11 mouse cellular contexts compared by ENCODE assay signal in the genomic region with DNA sequence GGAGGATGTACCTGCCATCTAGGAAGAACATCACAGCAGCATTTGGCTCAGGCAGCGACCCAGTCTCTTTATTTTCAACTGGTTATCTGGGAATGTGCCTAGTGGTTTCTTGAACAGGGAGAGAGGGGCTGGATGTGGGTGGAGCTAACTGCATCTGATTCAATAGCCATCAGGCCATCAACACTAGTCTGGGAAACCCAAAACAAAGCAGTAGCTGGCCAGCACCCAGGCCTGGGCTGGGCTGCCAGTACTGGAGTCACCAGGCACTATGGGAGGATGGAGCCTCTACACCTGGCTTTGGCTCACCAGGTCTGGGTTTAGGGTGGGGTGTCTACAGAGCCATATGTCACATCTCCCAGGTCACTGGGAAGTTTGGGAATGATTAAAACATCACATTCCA.
DNase-seq lines count a peak whose midpoint lies in the region; ATAC-seq and TF ChIP-seq lines count a peak whose summit lies in the region.
"Had no signal": no experiment of that assay in that cellular context is flagged by ENCODE, and none has a peak within 500 bp of the region (broad histone marks: within the 10 kb centered on the region; RNA-seq: fewer than 3 reads in every experiment).

No protein-coding gene starts in this region.

- H3K27ac ChIP-seq in hindbrain, postnatal 0 days, result peak overlapping the region; percentile 3; the same call in 1 of the 2 replicates
- H3K27ac ChIP-seq in hindbrain, embryonic 12.5 days, result no peak overlapping the region
- peak overlapping the region; percentile 86 for H3K27ac ChIP-seq in embryonic facial prominence, embryonic 14.5 days (replicated peaks; ENCODE audit: low read depth, low read length)
- H3K27ac ChIP-seq: liver, embryonic 12.5 days had no signal

- TF ChIP-seq CTCF in hindbrain, postnatal 0 days (IDR thresholded peaks at IDR 0.05; ENCODE audit: low read depth), result no peak
- no peak for TF ChIP-seq CTCF in brain, embryonic 14.5 days (IDR thresholded peaks at IDR 0.05; ENCODE audit: borderline replicate concordance, extremely low read depth, insufficient read depth, insufficient read length)

- no peak overlapping the region for H3K4me3 ChIP-seq in hindbrain, postnatal 0 days (ENCODE audit: low read length)
- no peak overlapping the region for H3K4me3 ChIP-seq in hindbrain, embryonic 12.5 days
- H3K4me3 ChIP-seq in embryonic facial prominence, embryonic 14.5 days (ENCODE audit: low read depth, low read length), result no peak overlapping the region
- H3K4me3 ChIP-seq: erythroblast, embryonic 14.5 days; liver, embryonic 12.5 days had no signal

- DNase-seq in hindbrain, postnatal 0 days (ENCODE audit: low spot score), result peak; percentile 25
- peak; percentile 83 for DNase-seq in brain, embryonic 14.5 days (ENCODE audit: low read depth)
- no peak for DNase-seq in embryonic facial prominence, embryonic 14.5 days (ENCODE audit: low spot score)
- peak; percentile 23 for DNase-seq in heart, postnatal 4 days
- DNase-seq in layer of hippocampus, adult 11-12 months (ENCODE audit: low spot score), result no peak
- DNase-seq in c-Kit-positive CD71-positive TER-119-positive erythroid progenitor cells, embryonic 14.5 days (ENCODE audit: low spot score), result no peak
- DNase-seq in adrenal gland, postnatal 14 days, result no peak

- H3K27me3 ChIP-seq in hindbrain, postnatal 0 days (ENCODE audit: insufficient read depth, low read length), result no peaks in the 10 kb centered on the region
- H3K27me3 ChIP-seq in hindbrain, embryonic 12.5 days, result no peaks in the 10 kb centered on the region
- H3K27me3 ChIP-seq in embryonic facial prominence, embryonic 14.5 days (replicated peaks; ENCODE audit: control insufficient read depth, insufficient read depth, low read length), result no peaks in the 10 kb centered on the region
- H3K27me3 ChIP-seq: liver, embryonic 12.5 days had no signal

- no peak overlapping the region for H3K9ac ChIP-seq in hindbrain, postnatal 0 days (replicated peaks; ENCODE audit: low read length)
- H3K9ac ChIP-seq in hindbrain, embryonic 12.5 days, result no peak overlapping the region
- no peak overlapping the region for H3K9ac ChIP-seq in embryonic facial prominence, embryonic 14.5 days (ENCODE audit: low read depth, low read length)
- H3K9ac ChIP-seq: liver, embryonic 12.5 days had no signal

- no peak for ATAC-seq in hindbrain, postnatal 0 days
- ATAC-seq in hindbrain, embryonic 12.5 days (ENCODE audit: low FRiP score), result no peak
- no peak for ATAC-seq in embryonic facial prominence, embryonic 14.5 days (ENCODE audit: low read depth)
- ATAC-seq: intestine, postnatal 0 days; liver, embryonic 12.5 days had no signal

- H3K36me3 ChIP-seq in hindbrain, postnatal 0 days (ENCODE audit: insufficient read depth, low read length), result no peaks in the 10 kb centered on the region
- H3K36me3 ChIP-seq in hindbrain, embryonic 12.5 days, result no peaks in the 10 kb centered on the region
- H3K36me3 ChIP-seq in embryonic facial prominence, embryonic 14.5 days (ENCODE audit: control insufficient read depth, insufficient read depth, low read length), result no peaks in the 10 kb centered on the region
- H3K36me3 ChIP-seq: liver, embryonic 12.5 days had no signal

- 38% methylated on average over 1 of the region's 1 CpGs for WGBS in hindbrain, postnatal 0 days
- WGBS in hindbrain, embryonic 12.5 days, result 68% methylated on average over 1 of the region's 1 CpGs
- WGBS in embryonic facial prominence, embryonic 14.5 days, result 72% methylated on average over 1 of the region's 1 CpGs

- H3K9me3 ChIP-seq in hindbrain, postnatal 0 days (ENCODE audit: low read length), result no peaks in the 10 kb centered on the region
- H3K9me3 ChIP-seq in hindbrain, embryonic 12.5 days (replicated peaks), result no peaks in the 10 kb centered on the region
- H3K9me3 ChIP-seq in embryonic facial prominence, embryonic 14.5 days (ENCODE audit: control insufficient read depth, low read length), result 0 out of 2 replicates have a peak, but pooled peaks cover 6% of the 10 kb centered on the region

- peaks cover 22% of the 10 kb centered on the region for H3K4me1 ChIP-seq in hindbrain, postnatal 0 days (ENCODE audit: insufficient read depth, low read length)
- H3K4me1 ChIP-seq in hindbrain, embryonic 12.5 days, result peaks cover 15% of the 10 kb centered on the region
- peaks cover 50% of the 10 kb centered on the region for H3K4me1 ChIP-seq in embryonic facial prominence, embryonic 14.5 days (ENCODE audit: control insufficient read depth, insufficient read depth, low read length)

- H3K4me2 ChIP-seq in hindbrain, postnatal 0 days (ENCODE audit: low read depth, low read length), result no peak overlapping the region
- H3K4me2 ChIP-seq in hindbrain, embryonic 12.5 days (replicated peaks), result no peak overlapping the region
- H3K4me2 ChIP-seq in embryonic facial prominence, embryonic 14.5 days (ENCODE audit: low read depth, low read length), result no peak overlapping the region
- H3K4me2 ChIP-seq: liver, embryonic 12.5 days had no signal

- TF ChIP-seq POLR2A in brain, embryonic 14.5 days (IDR thresholded peaks at IDR 0.05; ENCODE audit: borderline replicate concordance, extremely low read depth, insufficient read depth, insufficient read length, poor library complexity, severe bottlenecking), result no peak

Comparison
In these comparisons a context has a peak if more than half of its experiments do, and no peak if none do; other contexts are left out.
1. DNase-seq: peak in hindbrain, postnatal 0 days (single experiment), brain, embryonic 14.5 days (single experiment) and heart, postnatal 4 days (single experiment); none in embryonic facial prominence, embryonic 14.5 days (single experiment), layer of hippocampus, adult 11-12 months (single experiment), c-Kit-positive CD71-positive TER-119-positive erythroid progenitor cells, embryonic 14.5 days (single experiment) and adrenal gland, postnatal 14 days (single experiment).